Mouse (Mus musculus): ENCODE measurements around the gene Ralbp1. TPM values are rescaled to one million over a fixed set of nuclear protein-coding genes. Genes with fewer than 3 reads are reported as not detected.

Gene Ralbp1
- polyA plus RNA-seq, 1 experiment from 2014 or later, result 43.9 TPM

DNA sequence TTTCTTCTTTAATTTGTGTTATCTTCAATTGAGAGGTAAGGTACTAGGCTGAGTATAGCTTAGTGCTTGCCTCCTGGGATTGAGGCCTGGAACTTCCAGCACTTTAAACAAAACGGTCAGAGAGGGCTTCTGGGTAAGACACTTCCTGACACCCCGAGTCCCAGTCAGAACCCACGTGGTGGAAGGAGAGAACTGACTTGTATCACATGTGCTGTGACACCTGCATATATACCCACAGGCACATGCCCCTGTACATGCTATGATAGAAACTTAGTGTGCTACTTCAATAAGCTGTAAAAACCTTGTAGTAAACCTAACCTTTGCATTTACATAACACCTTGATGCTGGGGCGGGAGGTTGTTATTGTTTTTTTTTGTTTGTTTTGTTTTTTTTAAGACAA is 87.2 kb downstream of the Ralbp1 start:
- H3K9me3 ChIP-seq, result no peaks in the 10 kb centered on the region
- no peak overlapping the region for H3K9ac ChIP-seq
- no peaks in the 10 kb centered on the region for H3K27me3 ChIP-seq (replicated peaks)
- 52% methylated on average over 4 of the region's 4 CpGs for WGBS
- H3K4me3 ChIP-seq, result no peak overlapping the region
- peaks cover 38% of the 10 kb centered on the region for H3K4me1 ChIP-seq
- H3K27ac ChIP-seq (replicated peaks), result no peak overlapping the region
- H3K4me2 ChIP-seq, result no peak overlapping the region
- peaks cover 14% of the 10 kb centered on the region for H3K36me3 ChIP-seq
- ATAC-seq (ENCODE audit: extremely low read depth, insufficient number of reproducible peaks, low FRiP score, low TSS enrichment), result no peak

Other genes with a start within 250 kb of the Ralbp1 start
- 0.10 TPM in 1 of 2 replicates, not detected in the other for gene Txndc2, start 243.6 kb downstream of the Ralbp1 start, polyA plus RNA-seq (2015; fragmentation: Nextera tagmentation; extraction: Ambion mirVana)
- gene Rab31, start 113.0 kb downstream of the Ralbp1 start, polyA plus RNA-seq (2015; fragmentation: Nextera tagmentation; extraction: Ambion mirVana), result 23.9 and 27.8 TPM in 2 replicates
- 28.1 and 28.7 TPM in 2 replicates for gene Ppp4r1, start 103.2 kb downstream of the Ralbp1 start, polyA plus RNA-seq (2015; fragmentation: Nextera tagmentation; extraction: Ambion mirVana)
- 87.4 and 94.7 TPM in 2 replicates for gene Twsg1, start 65.4 kb upstream of the Ralbp1 start, polyA plus RNA-seq (2015; fragmentation: Nextera tagmentation; extraction: Ambion mirVana)
- gene Ankrd12, start 191.3 kb upstream of the Ralbp1 start, polyA plus RNA-seq (2015; fragmentation: Nextera tagmentation; extraction: Ambion mirVana), result 15.2 and 16.1 TPM in 2 replicates
- 526 and 595 TPM in 2 replicates for gene Ndufv2, start 215.8 kb upstream of the Ralbp1 start, polyA plus RNA-seq (2015; fragmentation: Nextera tagmentation; extraction: Ambion mirVana)
- 25.0 and 28.8 TPM in 2 replicates for gene Washc1, start 225.7 kb upstream of the Ralbp1 start, polyA plus RNA-seq (2015; fragmentation: Nextera tagmentation; extraction: Ambion mirVana)
- gene Ddx11, start 237.7 kb upstream of the Ralbp1 start, polyA plus RNA-seq (2015; fragmentation: Nextera tagmentation; extraction: Ambion mirVana), result 12.6 and 12.7 TPM in 2 replicates

All from heart, embryonic 13.5 days (tissue).